Mouse (Mus musculus): Measurements from ENCODE around the gene Hormad2. TPM values are rescaled to one million over a fixed set of nuclear protein-coding genes. Genes with fewer than 3 reads are reported as not detected.

The Hormad2 gene
- total and polyA plus RNA-seq, 3 experiments = not detected

GRCm38 (mm10) chr11:4309613-4310012 lies 131.3 kb downstream of the Hormad2 start:
- no peaks in the 10 kb centered on the region for H3K27me3 ChIP-seq (replicated peaks)
- H3K36me3 ChIP-seq (replicated peaks in 1 of 2; ENCODE audit: control insufficient read depth in 1 of 2, insufficient read depth in 1 of 2, low read length in 1 of 2) = no peaks in the 10 kb centered on the region
- no peaks in the 10 kb centered on the region for H3K9me3 ChIP-seq (replicated peaks; ENCODE audit: low read length)
- H3K79me2 ChIP-seq (replicated peaks; ENCODE audit: control insufficient read depth, extremely low read depth, insufficient read depth, poor library complexity, severe bottlenecking) = no peaks in the 10 kb centered on the region
- DNase-seq (ENCODE audit: extremely low read depth) = peak; percentile 56
- peaks cover 33 to 49% of the 10 kb centered on the region in 2 experiments for H3K4me1 ChIP-seq (ENCODE audit: control insufficient read depth in 1 of 2, insufficient read depth in 2 of 2)
- in situ Hi-C loops (cut with MboI; ENCODE audit: low pct_ligation_motif_present, low pct_unique_long_range_greater_than_20kb, low sequenced_read_pairs) = no loop called here
- dilution Hi-C loops (cut with MboI; ENCODE audit: extremely low pct_ligation_motif_present, extremely low pct_unique_long_range_greater_than_20kb, low sequenced_read_pairs) = no loop called here
- H3K27ac ChIP-seq (ENCODE audit: insufficient read depth, low read depth) = peak overlapping the region; percentile 53; the same call in 1 of the 2 replicates
- no peak overlapping the region; the same call in 1 of the 2 replicates for H3K9ac ChIP-seq (ENCODE audit: insufficient read depth, low read depth)
- H3K4me3 ChIP-seq (replicated peaks in 1 of 3; ENCODE audit: low read depth in 2 of 3, low read length in 2 of 3, poor library complexity in 1 of 3) = no peak overlapping the region
- H3K4me2 ChIP-seq (ENCODE audit: insufficient read depth, low read depth, poor library complexity, severe bottlenecking) = no peak overlapping the region
- TF ChIP-seq ZKSCAN1 (IDR thresholded peaks at IDR 0.05; ENCODE audit: borderline replicate concordance, low read depth, low read length) (no peak), MEF2A (IDR thresholded peaks at IDR 0.05; ENCODE audit: borderline replicate concordance, low read depth, low read length) (peak; percentile 65), BHLHE40 (IDR thresholded peaks at IDR 0.05; ENCODE audit: low read depth, low read length) (peak; percentile 55), E2F4 (IDR thresholded peaks at IDR 0.05; ENCODE audit: insufficient replicate concordance, low read depth, low read length) (no peak), ZNF384 (IDR thresholded peaks at IDR 0.05; ENCODE audit: low read depth, low read length) (0 out of 2 replicates have a peak, but pooled peaks have one; percentile 8), MAFK (IDR thresholded peaks at IDR 0.05; ENCODE audit: insufficient replicate concordance, low read length) (peak; percentile 44; the same call in 1 of the 2 replicates), JUND (conservative IDR thresholded peaks at IDR 0.05; ENCODE audit: low read depth, low read length) (no peak), EP300 (IDR thresholded peaks at IDR 0.05; ENCODE audit: low read length) (peak; percentile 67; the same call in 1 of the 2 replicates), POLR2AphosphoS2 (IDR thresholded peaks at IDR 0.05; ENCODE audit: low read depth, low read length) (no peak), TCF12 (IDR thresholded peaks at IDR 0.05; ENCODE audit: low read depth, low read length) (peak; percentile 49; the same call in 1 of the 2 replicates), NELFE (IDR thresholded peaks at IDR 0.05; ENCODE audit: low read depth, low read length) (0 out of 2 replicates have a peak, but pooled peaks have one; percentile 39), GABPA (IDR thresholded peaks at IDR 0.05; ENCODE audit: insufficient replicate concordance, low read depth, low read length) (no peak), MAX (IDR thresholded peaks at IDR 0.05; ENCODE audit: low read length) (peak; percentile 54; the same call in 1 of the 2 replicates), TBP (conservative IDR thresholded peaks at IDR 0.05; ENCODE audit: low read depth, low read length) (no peak), PAX5 (IDR thresholded peaks at IDR 0.05; ENCODE audit: low read length) (no peak), CHD1 (IDR thresholded peaks at IDR 0.05; ENCODE audit: low read depth, low read length) (no peak), USF1 (IDR thresholded peaks at IDR 0.05; ENCODE audit: low read depth, low read length) (no peak), NRF1 (IDR thresholded peaks at IDR 0.05; ENCODE audit: low read depth, low read length) (no peak), JUN (IDR thresholded peaks at IDR 0.05; ENCODE audit: insufficient read depth, low read depth, low read length) (0 out of 2 replicates have a peak, but pooled peaks have one; percentile 6), ETS1 (conservative IDR thresholded peaks at IDR 0.05; ENCODE audit: low read depth, low read length) (peak; percentile 64), POLR2A (IDR thresholded peaks at IDR 0.05; ENCODE audit: low read depth, low read length) (no peak), MYC (IDR thresholded peaks at IDR 0.05; ENCODE audit: low read depth, low read length) (no peak), ELF1 (IDR thresholded peaks at IDR 0.05; ENCODE audit: low read depth, low read length) (peak; percentile 47), RAD21 (IDR thresholded peaks at IDR 0.05; ENCODE audit: low read depth, low read length) (no peak), RCOR1 (conservative IDR thresholded peaks at IDR 0.05; ENCODE audit: low read depth, low read length) (0 out of 2 replicates have a peak, but pooled peaks have one; percentile 62), HCFC1 (IDR thresholded peaks at IDR 0.05; ENCODE audit: low read depth, low read length) (peak; percentile 16; the same call in 1 of the 2 replicates), MXI1 (IDR thresholded peaks at IDR 0.05; ENCODE audit: low read depth, low read length) (peak; percentile 57; the same call in 1 of the 2 replicates), USF2 (conservative IDR thresholded peaks at IDR 0.05; ENCODE audit: low read depth, low read length) (no peak), ZC3H11A (IDR thresholded peaks at IDR 0.05; ENCODE audit: low read depth, low read length) (no peak), SMC3 (IDR thresholded peaks at IDR 0.05; ENCODE audit: low read depth, low read length) (no peak), MAZ (IDR thresholded peaks at IDR 0.05; ENCODE audit: low read depth, low read length) (peak; percentile 85), ZMIZ1 (IDR thresholded peaks at IDR 0.05; ENCODE audit: low read depth, low read length) (0 out of 2 replicates have a peak, but pooled peaks have one; percentile 41), IRF4 (IDR thresholded peaks at IDR 0.05; ENCODE audit: low read depth, low read length) (peak; percentile 90), UBTF (IDR thresholded peaks at IDR 0.05; ENCODE audit: low read depth, low read length) (0 out of 2 replicates have a peak, but pooled peaks have one; percentile 51), KAT2A (IDR thresholded peaks at IDR 0.05; ENCODE audit: insufficient replicate concordance, low read length) (no peak), CTCF (conservative IDR thresholded peaks at IDR 0.05 in 1 of 2, IDR thresholded peaks at IDR 0.05 in 1 of 2; ENCODE audit: low read depth in 2 of 2, low read length in 2 of 2) (no peak), CHD2 (IDR thresholded peaks at IDR 0.05; ENCODE audit: low read length) (peak; percentile 54), SIN3A (IDR thresholded peaks at IDR 0.05; ENCODE audit: low read length) (0 out of 2 replicates have a peak, but pooled peaks have one; percentile 33)

Measured in CH12.LX (cell line).